Mouse (Mus musculus) thymus, adult 2 months (tissue): Measurements from ENCODE around the gene Nudt8. TPM values are rescaled to one million over a fixed set of nuclear protein-coding genes. Genes with fewer than 3 reads are reported as not detected.

Source experiments
- DNase-seq: peaks from one replicate; pipeline ENCODE4 v3.0.0; 2021
- H3K27ac ChIP-seq: fragments of 200-500 bp; 2 replicates; pipeline ENCODE4 v1.5.1; 2012; ENCODE audit warnings: low read length, control low read depth; ENCODE audit not compliant: control insufficient read depth, insufficient read depth
- H3K27me3 ChIP-seq: fragments of 200-500 bp; 2 replicates; pipeline ENCODE4 v1.6.1; 2012; ENCODE audit warnings: mild to moderate bottlenecking, low read length, moderate library complexity, mixed read lengths; ENCODE audit not compliant: control insufficient read depth, insufficient read depth
- H3K36me3 ChIP-seq: fragments of 200-500 bp; 2 replicates; pipeline ENCODE4 v1.6.1; 2012; ENCODE audit warnings: mild to moderate bottlenecking, low read length, moderate library complexity; ENCODE audit not compliant: control insufficient read depth, insufficient read depth
- H3K4me1 ChIP-seq: fragments of 200-500 bp; replicated peaks from 2 replicates; pipeline ENCODE4 v1.6.1; 2012; ENCODE audit warnings: low read length; ENCODE audit not compliant: control insufficient read depth, insufficient read depth
- H3K4me3 ChIP-seq: fragments of 200-500 bp; 2 replicates; pipeline ENCODE4 v1.5.1; 2012; ENCODE audit warnings: mild to moderate bottlenecking, low read length, control low read depth, moderate library complexity; ENCODE audit not compliant: control insufficient read depth, insufficient read depth
- CTCF ChIP-seq: fragments of 200-500 bp; IDR thresholded peaks from 2 replicates; pipeline ENCODE4 v1.5.1; 2012; ENCODE audit warnings: mild to moderate bottlenecking, control low read depth, low read length, moderate library complexity, borderline replicate concordance; ENCODE audit not compliant: control insufficient read depth, poor library complexity, insufficient read depth; ENCODE audit errors: extremely low read depth
- POLR2A ChIP-seq: fragments of 200-500 bp; IDR thresholded peaks from 2 replicates; pipeline ENCODE4 v1.6.1; 2012; ENCODE audit warnings: mild to moderate bottlenecking, low read length, control low read depth, moderate library complexity; ENCODE audit not compliant: control insufficient read depth, poor library complexity, insufficient read depth; ENCODE audit errors: extremely low read depth
- WGBS: fragments of 180-500 bp; shearing (Covaris S2); methylation state at CpG from one replicate; pipeline ENCODE4 v1.1.7; 2018; 5-methylcytosine and 5-hydroxymethylcytosine counted together
- polyA plus RNA-seq: library from polyadenylated mRNA; depleted of rRNA; stranded (reverse); fragments of >200 nt; gene quantifications from 2 replicates; pipeline ENCODE4 v1.2.3, GENCODE M21; 2012

The Nudt8 gene
- polyA plus RNA-seq, 1 experiment = 23.6 TPM

- Histone ChIP-seq H3K4me1 (peaks cover 10% of the 10 kb centered on the region), H3K27me3 (no peaks in the 10 kb centered on the region), H3K27ac (no peak overlapping the region), H3K4me3 (no peak overlapping the region), H3K36me3 (no peaks in the 10 kb centered on the region)
- 93% methylated on average over 6 of the region's 6 CpGs for WGBS
- DNase-seq = no peak
- no peak for TF ChIP-seq POLR2A
- no peak for TF ChIP-seq CTCF
Measured at GRCm38 (mm10) chr19:3994932-3995331, 5.4 kb upstream of the Nudt8 start.

DNA sequence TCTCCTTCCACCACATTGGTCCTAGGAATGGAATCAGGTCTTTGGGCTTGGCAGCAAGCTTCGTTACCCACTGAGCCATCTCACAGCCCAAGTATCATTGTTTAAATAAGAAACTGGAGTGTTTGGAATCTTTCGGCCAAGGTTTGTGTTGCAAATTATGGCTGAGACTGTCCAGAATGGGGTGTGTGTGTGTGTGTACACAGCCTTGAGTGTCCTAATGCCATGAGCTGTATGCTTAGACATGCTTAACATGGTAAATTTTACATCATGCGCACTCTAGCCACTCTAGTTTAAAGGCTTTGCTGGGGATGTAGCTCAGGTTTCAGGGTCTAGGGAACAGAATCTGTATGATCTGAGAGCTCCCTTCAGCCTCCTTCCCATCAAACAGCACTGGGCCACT lies 4.9 kb upstream of the Nudt8 start:
- no peaks in the 10 kb centered on the region for H3K27me3 ChIP-seq
- DNase-seq = no peak
- H3K4me3 ChIP-seq = no peak overlapping the region
- TF ChIP-seq POLR2A = no peak
- TF ChIP-seq CTCF = no peak
- H3K27ac ChIP-seq = no peak overlapping the region
- peaks cover 10% of the 10 kb centered on the region for H3K4me1 ChIP-seq
- no peaks in the 10 kb centered on the region for H3K36me3 ChIP-seq
- 95% methylated on average over 3 of the region's 3 CpGs for WGBS

DNA sequence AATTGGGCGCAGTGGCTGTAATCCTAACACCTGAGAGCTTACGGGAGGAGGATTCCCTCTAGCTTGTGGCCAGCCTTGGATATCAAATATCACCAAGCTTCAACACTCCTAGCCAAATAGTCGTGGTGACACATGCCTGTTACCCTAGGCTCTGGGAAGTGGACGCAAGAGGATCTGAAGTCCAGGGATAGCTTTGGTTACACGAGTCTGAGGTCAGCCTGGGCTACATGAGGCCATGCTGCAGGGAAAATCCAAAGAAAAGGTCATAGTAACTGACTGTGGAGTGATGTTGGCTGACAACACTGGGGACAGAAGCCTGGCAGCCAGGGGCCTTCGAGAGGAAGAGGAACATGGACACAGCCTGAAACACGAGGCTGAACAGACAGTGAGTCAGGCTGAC lies 4.3 kb upstream of the Nudt8 start:
- TF ChIP-seq CTCF = no peak
- no peak for TF ChIP-seq POLR2A
- Histone ChIP-seq H3K4me1 (peaks cover 15% of the 10 kb centered on the region), H3K27me3 (no peaks in the 10 kb centered on the region), H3K27ac (no peak overlapping the region), H3K4me3 (no peak overlapping the region), H3K36me3 (no peaks in the 10 kb centered on the region)
- 73% methylated on average over 7 of the region's 7 CpGs for WGBS
- no peak for DNase-seq

GRCm38 (mm10) chr19:3996747-3997146 lies 3.6 kb upstream of the Nudt8 start:
- no peak for DNase-seq
- H3K4me3 ChIP-seq = no peak overlapping the region
- no peak for TF ChIP-seq CTCF
- TF ChIP-seq POLR2A = no peak
- 82% methylated on average over 8 of the region's 8 CpGs for WGBS
- H3K27ac ChIP-seq = no peak overlapping the region
- no peaks in the 10 kb centered on the region for H3K27me3 ChIP-seq
- H3K4me1 ChIP-seq = peaks cover 18% of the 10 kb centered on the region
- H3K36me3 ChIP-seq = no peaks in the 10 kb centered on the region

GRCm38 (mm10) chr19:3997231-3997630 lies 3.1 kb upstream of the Nudt8 start:
- Histone ChIP-seq H3K4me1 (peaks cover 18% of the 10 kb centered on the region), H3K4me3 (no peak overlapping the region), H3K27me3 (no peaks in the 10 kb centered on the region), H3K36me3 (no peaks in the 10 kb centered on the region), H3K27ac (no peak overlapping the region)
- 90% methylated on average over 8 of the region's 8 CpGs for WGBS
- no peak for DNase-seq
- TF ChIP-seq CTCF (no peak), POLR2A (no peak)

DNA sequence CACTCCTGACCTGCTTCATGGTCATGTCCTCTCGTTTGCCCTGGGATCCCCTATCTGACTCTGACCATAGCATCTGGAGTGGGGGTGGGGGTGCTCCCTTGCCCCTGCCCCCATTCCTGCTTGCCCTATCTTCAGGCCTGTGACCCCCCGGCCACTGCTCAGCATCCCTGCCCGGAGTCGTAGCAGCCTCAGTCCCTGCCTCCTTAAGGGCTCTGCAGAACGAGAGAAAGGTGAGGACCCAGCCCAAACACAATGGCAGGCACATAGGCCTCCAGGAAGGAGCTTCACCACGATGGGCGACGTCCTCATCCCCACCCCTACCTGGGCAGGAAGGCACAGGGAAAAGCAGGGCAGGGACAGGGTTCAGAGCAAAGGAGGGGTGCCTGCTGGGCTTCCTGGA lies 2.0 kb upstream of the Nudt8 start:
- H3K27me3 ChIP-seq = no peaks in the 10 kb centered on the region
- DNase-seq = no peak
- peaks cover 18% of the 10 kb centered on the region for H3K4me1 ChIP-seq
- TF ChIP-seq CTCF = no peak
- TF ChIP-seq POLR2A = no peak
- H3K27ac ChIP-seq = no peak overlapping the region
- H3K4me3 ChIP-seq = no peak overlapping the region
- 93% methylated on average over 8 of the region's 8 CpGs for WGBS
- no peaks in the 10 kb centered on the region for H3K36me3 ChIP-seq

- H3K4me3 ChIP-seq = no peak overlapping the region
- 74% methylated on average over 9 of the region's 9 CpGs for WGBS
- H3K27ac ChIP-seq = no peak overlapping the region
Measured at GRCm38 (mm10) chr19:3999121-3999730, 1.2 kb upstream of the Nudt8 start.

More at GRCm38 (mm10) chr19:3999121-3999730, 1.2 kb upstream of the Nudt8 start:
- no peak for DNase-seq
- Histone ChIP-seq H3K27me3 (no peaks in the 10 kb centered on the region), H3K36me3 (no peaks in the 10 kb centered on the region), H3K4me1 (peaks cover 18% of the 10 kb centered on the region)
- no peak for TF ChIP-seq CTCF
- TF ChIP-seq POLR2A = no peak
